Mouse (Mus musculus): ENCODE data around the gene Plekhg5. TPM values are rescaled to one million over a fixed set of nuclear protein-coding genes. Genes with fewer than 3 reads are reported as not detected.

Gene Plekhg5
- total and polyA plus RNA-seq, 3 experiments: 7.4 to 21.9 (median 15.5) TPM

- no peak for DNase-seq
These were observed 73.9 kb downstream of the Plekhg5 start for GRCm38 (mm10) chr4:152146033-152146827.

GRCm38 (mm10) chr4:152150546-152150945 lies 78.2 kb downstream of the Plekhg5 start:
- DNase-seq: no peak

GRCm38 (mm10) chr4:152151451-152151965 lies 79.2 kb downstream of the Plekhg5 start:
- no peak for DNase-seq

- peak; percentile 77 for DNase-seq
These were observed 79.8 kb downstream of the Plekhg5 start, which contains the start of gene Espn for GRCm38 (mm10) chr4:152151966-152152544. TSS of gene Espn (minus strand) at chr4:152152371.

DNA sequence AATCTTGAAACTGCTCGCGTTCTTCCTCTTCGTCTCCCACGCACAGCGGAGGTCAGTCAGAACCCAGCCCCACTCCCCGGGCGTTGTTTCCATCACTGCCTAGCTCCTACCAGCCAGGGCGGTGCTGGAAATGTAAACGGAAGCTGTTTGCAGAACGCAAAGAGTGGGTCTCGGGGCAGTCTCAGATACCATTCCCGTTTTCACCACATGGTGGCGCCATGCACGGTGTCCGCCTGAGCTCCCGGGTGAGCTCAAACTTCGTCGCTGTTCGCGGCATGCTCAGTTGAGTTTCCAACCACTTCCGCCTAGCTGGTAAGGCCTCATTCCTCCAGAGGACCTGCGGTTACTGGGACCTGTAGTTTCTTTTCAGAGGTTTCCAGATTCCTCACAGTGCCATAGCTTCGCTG lies 81.5 kb downstream of the Plekhg5 start:
- peak; percentile 81 for DNase-seq

- DNase-seq: no peak
These were observed 82.7 kb downstream of the Plekhg5 start for GRCm38 (mm10) chr4:152155019-152155418.

GRCm38 (mm10) chr4:152157779-152158584 lies 85.7 kb downstream of the Plekhg5 start:
- DNase-seq: no peak

DNA sequence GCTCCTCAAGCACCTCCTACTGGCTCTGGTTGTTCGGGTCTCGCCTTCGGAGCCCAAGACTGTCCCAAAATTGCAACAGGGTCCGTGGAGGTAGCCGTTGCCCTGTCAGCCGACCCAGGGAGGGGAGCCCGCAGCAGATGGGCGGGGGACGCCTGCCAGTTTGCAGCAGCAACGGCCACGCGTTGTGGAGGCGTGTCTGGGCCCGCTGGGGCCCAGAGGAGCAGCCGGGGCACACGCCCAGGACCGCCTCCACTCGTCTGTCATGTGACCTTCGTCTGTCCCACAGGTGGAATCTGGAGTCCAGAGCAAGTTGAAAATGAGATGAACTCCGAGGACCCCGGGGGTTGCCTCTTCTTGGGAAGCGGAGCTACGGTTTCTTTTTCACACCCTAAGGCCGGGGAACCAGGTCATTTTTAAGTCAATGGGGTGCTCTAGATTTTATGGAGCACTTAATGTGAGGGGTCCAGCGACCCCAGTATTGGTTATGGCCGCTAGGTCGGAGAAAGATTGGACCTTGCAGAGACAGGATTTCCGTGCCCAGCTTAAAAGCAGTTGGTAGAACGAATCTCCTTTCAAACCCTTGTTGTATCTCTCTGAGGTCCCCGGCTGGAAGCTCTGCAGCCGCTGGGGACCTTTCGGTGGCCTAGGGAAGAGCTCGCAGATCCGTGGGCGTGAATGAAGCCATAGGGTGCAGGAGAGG lies 86.4 kb downstream of the Plekhg5 start, which contains the start of gene Hes2:
TSS of gene Hes2 (plus strand) at position 283 of the 700 bp plus-strand sequence.
- DNase-seq: peak; percentile 31

DNA sequence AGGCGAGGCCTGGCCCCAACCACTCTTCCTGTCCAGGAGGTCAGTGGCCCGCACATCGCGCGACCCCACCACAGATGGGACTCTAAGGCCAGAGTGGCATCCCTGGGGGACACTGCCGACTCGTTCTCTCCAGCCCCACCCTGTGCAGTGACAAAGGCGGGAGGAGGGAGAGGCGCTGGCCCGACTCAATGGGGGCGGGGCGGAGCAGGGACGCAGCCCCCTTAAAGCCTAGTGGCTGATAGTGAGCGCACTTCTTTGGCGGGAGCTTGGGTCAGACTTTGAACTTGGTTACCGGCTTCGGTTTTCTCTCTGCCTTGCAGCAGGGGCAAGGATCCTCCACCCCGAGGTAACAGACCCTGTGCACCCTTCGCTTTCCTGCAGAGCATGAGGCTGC lies 87.0 kb downstream of the Plekhg5 start:
- DNase-seq: no peak

DNA sequence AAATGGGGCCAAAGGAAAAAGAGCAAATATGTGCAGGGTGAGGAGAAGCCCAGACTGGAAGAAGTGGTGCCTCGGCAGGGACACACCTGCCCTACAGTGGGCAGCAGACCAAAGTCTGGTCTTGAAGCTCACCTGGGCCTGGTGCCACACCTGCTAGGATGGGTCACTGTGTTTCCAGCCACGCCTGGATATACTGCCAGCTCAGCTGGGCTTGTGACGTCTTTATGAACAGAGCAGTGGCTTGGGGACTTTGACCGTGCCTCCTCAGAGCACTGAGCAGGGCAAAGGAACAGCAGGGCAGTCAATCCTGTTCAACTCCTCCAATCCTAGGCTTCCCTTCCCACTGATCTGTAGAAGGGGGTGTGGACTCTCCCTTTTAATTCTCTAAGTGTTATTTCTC lies 88.5 kb downstream of the Plekhg5 start:
- DNase-seq: no peak

DNA sequence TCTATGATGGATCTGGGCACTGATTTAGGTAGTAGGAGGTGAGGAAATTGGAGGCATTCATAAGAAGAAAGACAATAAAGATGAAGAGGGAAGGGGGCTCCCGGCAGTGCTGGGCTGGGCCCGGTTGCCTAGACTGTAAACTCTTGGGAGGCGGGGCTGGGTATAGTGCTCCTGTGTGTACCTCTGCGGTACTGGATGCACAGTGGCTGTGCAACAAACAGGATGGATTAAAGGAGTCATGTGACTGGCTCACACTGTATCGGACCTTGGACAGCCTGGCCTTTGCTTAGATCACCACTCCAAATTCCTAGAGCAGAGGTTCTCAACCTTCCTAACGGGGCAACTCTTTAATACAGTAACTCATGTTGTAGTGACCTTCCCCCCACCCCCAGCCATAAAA lies 89.3 kb downstream of the Plekhg5 start:
- DNase-seq: no peak

GRCm38 (mm10) chr4:152162748-152163147 lies 90.5 kb downstream of the Plekhg5 start:
- DNase-seq: no peak

Other genes with a start within 250 kb of the Plekhg5 start
- gene Camta1, start 210.6 kb upstream of the Plekhg5 start, total RNA-seq (2021): 10 to 100 TPM; 24.0 to 35.0 TPM
- gene Camta1, start 210.6 kb upstream of the Plekhg5 start, polyA plus RNA-seq (2012; rRNA removed): 7.3 and 8.5 TPM in 2 replicates
- gene Dnajc11, start 138.8 kb upstream of the Plekhg5 start, total RNA-seq (2021): 100 to 1,000 TPM in 1 of 2 experiments, 10 to 100 TPM in 1; 97.7 to 103 TPM
- 84.5 and 107 TPM in 2 replicates for gene Dnajc11, start 138.8 kb upstream of the Plekhg5 start, polyA plus RNA-seq (2012; rRNA removed)
- gene Thap3, start 83.5 kb upstream of the Plekhg5 start, total RNA-seq (2021): 10 to 100 TPM; 13.8 to 24.1 TPM
- gene Thap3, start 83.5 kb upstream of the Plekhg5 start, polyA plus RNA-seq (2012; rRNA removed): 64.6 and 88.7 TPM in 2 replicates
- 10 to 100 TPM; 12.1 to 14.2 TPM for gene Phf13, start 76.2 kb upstream of the Plekhg5 start, total RNA-seq (2021)
- gene Phf13, start 76.2 kb upstream of the Plekhg5 start, polyA plus RNA-seq (2012; rRNA removed): 22.8 and 24.3 TPM in 2 replicates
- 10 to 100 TPM; 17.8 to 23.7 TPM for gene Klhl21, start 63.7 kb upstream of the Plekhg5 start, total RNA-seq (2021)
- gene Klhl21, start 63.7 kb upstream of the Plekhg5 start, polyA plus RNA-seq (2012; rRNA removed): 70.8 and 71.2 TPM in 2 replicates
- gene Zbtb48, start 44.8 kb upstream of the Plekhg5 start, total RNA-seq (2021): 10 to 100 TPM in 1 of 2 experiments, 1 to 10 TPM in 1; 7.9 to 10.2 TPM
- 9.1 and 10.5 TPM in 2 replicates for gene Zbtb48, start 44.8 kb upstream of the Plekhg5 start, polyA plus RNA-seq (2012; rRNA removed)
- 1 to 10 TPM in 1 of 2 experiments, not detected in 1; 1.4 TPM for gene Tas1r1, start 33.9 kb upstream of the Plekhg5 start, total RNA-seq (2021)
- 0.09 TPM in 1 of 2 replicates, not detected in the other for gene Tas1r1, start 33.9 kb upstream of the Plekhg5 start, polyA plus RNA-seq (2012; rRNA removed)
- 10 to 100 TPM; 16.8 to 30.6 TPM for gene Nol9, start 33.2 kb upstream of the Plekhg5 start, total RNA-seq (2021)
- 21.3 and 27.4 TPM in 2 replicates for gene Nol9, start 33.2 kb upstream of the Plekhg5 start, polyA plus RNA-seq (2012; rRNA removed)
- gene Tnfrsf25, start 43.4 kb downstream of the Plekhg5 start, total RNA-seq (2021): 1 to 10 TPM in 1 of 2 experiments, under 1 TPM in 1; 0.79 to 1.3 TPM
- 2.5 TPM in 2 replicates for gene Tnfrsf25, start 43.4 kb downstream of the Plekhg5 start, polyA plus RNA-seq (2012; rRNA removed)
- 1 to 10 TPM; 1.7 to 2.3 TPM for gene Espn, start 79.9 kb downstream of the Plekhg5 start, total RNA-seq (2021)
- gene Espn, start 79.9 kb downstream of the Plekhg5 start, polyA plus RNA-seq (2012; rRNA removed): 8.3 and 10.4 TPM in 2 replicates
- gene Hes2, start 86.4 kb downstream of the Plekhg5 start, total RNA-seq (2021): not detected
- gene Hes2, start 86.4 kb downstream of the Plekhg5 start, polyA plus RNA-seq (2012; rRNA removed): 0.57 TPM in 1 of 2 replicates, not detected in the other
- 10 to 100 TPM; 43.4 to 65.0 TPM for gene Acot7, start 105.6 kb downstream of the Plekhg5 start, total RNA-seq (2021)
- gene Acot7, start 105.6 kb downstream of the Plekhg5 start, polyA plus RNA-seq (2012; rRNA removed): 22.1 and 25.5 TPM in 2 replicates
- 1 to 10 TPM; 3.5 to 8.3 TPM for gene Gpr153, start 201.7 kb downstream of the Plekhg5 start, total RNA-seq (2021)
- gene Gpr153, start 201.7 kb downstream of the Plekhg5 start, polyA plus RNA-seq (2012; rRNA removed): 16.6 and 22.4 TPM in 2 replicates
- gene Hes3, start 219.2 kb downstream of the Plekhg5 start, total RNA-seq (2021): not detected
- gene Hes3, start 219.2 kb downstream of the Plekhg5 start, polyA plus RNA-seq (2012; rRNA removed): 0.30 TPM in 1 of 2 replicates, not detected in the other
- gene Icmt, start 224.7 kb downstream of the Plekhg5 start, total RNA-seq (2021): 10 to 100 TPM; 34.6 to 49.1 TPM
- 39.5 and 48.3 TPM in 2 replicates for gene Icmt, start 224.7 kb downstream of the Plekhg5 start, polyA plus RNA-seq (2012; rRNA removed)
- 1 to 10 TPM in 1 of 2 experiments, under 1 TPM in 1; 0.84 to 1.1 TPM for gene Rnf207, start 246.5 kb downstream of the Plekhg5 start, total RNA-seq (2021)
- gene Rnf207, start 246.5 kb downstream of the Plekhg5 start, polyA plus RNA-seq (2012; rRNA removed): 0.26 and 0.67 TPM in 2 replicates